Mouse (Mus musculus): ENCODE results near the gene Gm18336.

- TF ChIP-seq POLR2AphosphoS5 (IDR thresholded peaks at IDR 0.05; ENCODE audit: insufficient replicate concordance, low read depth, low read length) (no peak), CTCF (IDR thresholded peaks at IDR 0.05; ENCODE audit: low read depth, low read length) (no peak), TAL1 (conservative IDR thresholded peaks at IDR 0.05; ENCODE audit: low read depth, low read length) (no peak), GATA1 (IDR thresholded peaks at IDR 0.05; ENCODE audit: borderline replicate concordance, low read length) (no peak)
Observed at GRCm38 (mm10) chrX:73412767-73413166, 14.2 kb upstream of the Gm18336 start.
